In genomic region chr4:43078071-43078718, GRCm38 (mm10) we compare ENCODE assay signal across 21 mouse cellular contexts. TPM values are rescaled to one million over a fixed set of nuclear protein-coding genes. Genes with fewer than 3 reads are reported as not detected.
DNase-seq lines count a peak whose midpoint lies in the region; ATAC-seq and TF ChIP-seq lines count a peak whose summit lies in the region.
"Had no signal": no experiment of that assay in that cellular context is flagged by ENCODE, and none has a peak within 500 bp of the region (broad histone marks: within the 10 kb centered on the region; RNA-seq: fewer than 3 reads in every experiment).

No protein-coding gene starts in this region.

- H3K9ac ChIP-seq in embryonic facial prominence, embryonic 14.5 days (ENCODE audit: low read depth, low read length): no peak overlapping the region
- no peak overlapping the region for H3K9ac ChIP-seq in stomach, postnatal 0 days (ENCODE audit: low read length)
- H3K9ac ChIP-seq: embryonic facial prominence, embryonic 13.5 days; forebrain, embryonic 13.5 days; forebrain, postnatal 0 days; hindbrain, embryonic 12.5 days had no signal

- no peaks in the 10 kb centered on the region for H3K9me3 ChIP-seq in embryonic facial prominence, embryonic 14.5 days (ENCODE audit: control insufficient read depth, low read length)
- no peaks in the 10 kb centered on the region for H3K9me3 ChIP-seq in embryonic facial prominence, embryonic 10.5 days
- H3K9me3 ChIP-seq in stomach, postnatal 0 days (ENCODE audit: control insufficient read depth, low read length): no peaks in the 10 kb centered on the region
- H3K9me3 ChIP-seq: embryonic facial prominence, embryonic 13.5 days; forebrain, embryonic 13.5 days; heart, embryonic 10.5 days; hindbrain, embryonic 12.5 days had no signal

- 43% methylated on average over 7 of the region's 7 CpGs for WGBS in embryonic facial prominence, embryonic 14.5 days
- WGBS in embryonic facial prominence, embryonic 10.5 days: 73% methylated on average over 7 of the region's 7 CpGs
- 39% methylated on average over 7 of the region's 7 CpGs for WGBS in kidney, adult 2 months
- 42% methylated on average over 7 of the region's 7 CpGs for WGBS in stomach, postnatal 0 days

- no peaks in the 10 kb centered on the region for H3K27me3 ChIP-seq in embryonic facial prominence, embryonic 14.5 days (replicated peaks; ENCODE audit: control insufficient read depth, insufficient read depth, low read length)
- no peaks in the 10 kb centered on the region for H3K27me3 ChIP-seq in embryonic facial prominence, embryonic 10.5 days (replicated peaks; ENCODE audit: low read depth, poor library complexity, severe bottlenecking)
- no peaks in the 10 kb centered on the region for H3K27me3 ChIP-seq in kidney, adult 2 months (replicated peaks; ENCODE audit: control insufficient read depth, insufficient read depth, low read length)
- H3K27me3 ChIP-seq in stomach, postnatal 0 days (ENCODE audit: control insufficient read depth, insufficient read depth, low read length): no peaks in the 10 kb centered on the region
- H3K27me3 ChIP-seq: embryonic facial prominence, embryonic 13.5 days; forebrain, embryonic 13.5 days; hindbrain, embryonic 12.5 days had no signal

- no peaks in the 10 kb centered on the region for H3K36me3 ChIP-seq in embryonic facial prominence, embryonic 14.5 days (ENCODE audit: control insufficient read depth, insufficient read depth, low read length)
- H3K36me3 ChIP-seq in embryonic facial prominence, embryonic 10.5 days (replicated peaks): no peaks in the 10 kb centered on the region
- H3K36me3 ChIP-seq in kidney, adult 2 months (ENCODE audit: control insufficient read depth, insufficient read depth, low read length): no peaks in the 10 kb centered on the region
- no peaks in the 10 kb centered on the region for H3K36me3 ChIP-seq in stomach, postnatal 0 days (ENCODE audit: control insufficient read depth, insufficient read depth, low read length)
- H3K36me3 ChIP-seq: embryonic facial prominence, embryonic 13.5 days; heart, embryonic 10.5 days; hindbrain, embryonic 12.5 days had no signal

- no peaks in the 10 kb centered on the region; the same call in 1 of the 2 replicates for H3K4me1 ChIP-seq in embryonic facial prominence, embryonic 14.5 days (ENCODE audit: control insufficient read depth, insufficient read depth, low read length)
- no peaks in the 10 kb centered on the region for H3K4me1 ChIP-seq in embryonic facial prominence, embryonic 10.5 days
- H3K4me1 ChIP-seq in kidney, adult 2 months (ENCODE audit: control insufficient read depth, insufficient read depth, low read length): no peaks in the 10 kb centered on the region
- H3K4me1 ChIP-seq in stomach, postnatal 0 days (replicated peaks; ENCODE audit: control insufficient read depth, insufficient read depth): no peaks in the 10 kb centered on the region
- H3K4me1 ChIP-seq: forebrain, embryonic 13.5 days; heart, embryonic 10.5 days; hindbrain, embryonic 12.5 days had no signal

- no peak overlapping the region for H3K4me3 ChIP-seq in embryonic facial prominence, embryonic 14.5 days (ENCODE audit: low read depth, low read length)
- H3K4me3 ChIP-seq in embryonic facial prominence, embryonic 10.5 days: no peak overlapping the region
- no peak overlapping the region for H3K4me3 ChIP-seq in kidney, adult 2 months (ENCODE audit: insufficient read depth, low read depth, low read length)
- no peak overlapping the region for H3K4me3 ChIP-seq in stomach, postnatal 0 days (ENCODE audit: low read depth, low read length)
- H3K4me3 ChIP-seq: embryonic facial prominence, embryonic 13.5 days; forebrain, embryonic 13.5 days; heart, embryonic 10.5 days; hindbrain, embryonic 12.5 days had no signal

- H3K4me2 ChIP-seq in embryonic facial prominence, embryonic 14.5 days (ENCODE audit: low read depth, low read length): no peak overlapping the region
- H3K4me2 ChIP-seq in stomach, postnatal 0 days (replicated peaks; ENCODE audit: low read depth): no peak overlapping the region
- H3K4me2 ChIP-seq: embryonic facial prominence, embryonic 13.5 days; forebrain, embryonic 13.5 days; hindbrain, embryonic 12.5 days had no signal

- peak; percentile 48 for DNase-seq in embryonic facial prominence, embryonic 14.5 days (ENCODE audit: low spot score)
- no peak for DNase-seq in embryonic facial prominence, embryonic 10.5 days (ENCODE audit: low spot score)
- DNase-seq in kidney, adult 2 months: peak; percentile 7
- no peak for DNase-seq in kidney, postnatal 14 days
- DNase-seq in kidney, postnatal 25 days: peak; percentile 25 to 35
- DNase-seq in kidney, adult 18-20 months: no peak
- DNase-seq in adipocyte (ENCODE audit: low spot score): peak; percentile 20
- no peak for DNase-seq in stomach, postnatal 0 days (ENCODE audit: low spot score)
- DNase-seq: adrenal gland, postnatal 14 days; cerebellum, adult 9-10 months; cerebellum, postnatal 25 days; forebrain, postnatal 0 days; heart, postnatal 10 days; heart, postnatal 4 days had no signal

- ATAC-seq in embryonic facial prominence, embryonic 14.5 days (ENCODE audit: low read depth): no peak
- ATAC-seq in stomach, postnatal 0 days (ENCODE audit: low FRiP score, low TSS enrichment): no peak
- ATAC-seq: forebrain, embryonic 13.5 days; forebrain, postnatal 0 days; hindbrain, embryonic 16.5 days; inflammation-experienced regulatory T-cells, adult 6 months; intestine, postnatal 0 days had no signal

- H3K27ac ChIP-seq in embryonic facial prominence, embryonic 14.5 days (replicated peaks; ENCODE audit: low read depth, low read length): no peak overlapping the region
- H3K27ac ChIP-seq in embryonic facial prominence, embryonic 10.5 days (replicated peaks): no peak overlapping the region
- H3K27ac ChIP-seq in kidney, adult 2 months (ENCODE audit: insufficient read depth, low read depth, low read length): no peak overlapping the region
- H3K27ac ChIP-seq in stomach, postnatal 0 days (replicated peaks): no peak overlapping the region
- H3K27ac ChIP-seq: embryonic facial prominence, embryonic 13.5 days; forebrain, embryonic 13.5 days; heart, embryonic 10.5 days; hindbrain, embryonic 12.5 days had no signal

- no peak for TF ChIP-seq CTCF in kidney, adult 2 months (conservative IDR thresholded peaks at IDR 0.05; ENCODE audit: insufficient read depth, insufficient read length, low read depth, low read length)
- TF ChIP-seq CTCF in stomach, postnatal 0 days (IDR thresholded peaks at IDR 0.05; ENCODE audit: low read depth): no peak

- no peak for TF ChIP-seq POLR2A in kidney, adult 2 months (IDR thresholded peaks at IDR 0.05; ENCODE audit: low read depth, low read length)

- no peak for TF ChIP-seq EP300 in stomach, postnatal 0 days (optimal IDR thresholded peaks at IDR 0.05)

RNA-seq across cellular contexts. Expression of gene Unc13b, which starts 19.4 kb away (rescaled TPM):
- polyA plus RNA-seq in embryonic facial prominence, embryonic 14.5 days (2014; fragmentation: Nextera tagmentation; extraction: Ambion mirVana): 5.5 TPM in 2 replicates
- 4.8 and 6.6 TPM in 2 replicates for polyA plus RNA-seq in embryonic facial prominence, embryonic 10.5 days (2016; fragmentation: Nextera tagmentation; extraction: Ambion mirVana)
- polyA plus RNA-seq in kidney, adult 2 months (2012; rRNA removed): 5.0 and 5.5 TPM in 2 replicates
- 3.2 and 4.5 TPM in 2 replicates for polyA plus RNA-seq in stomach, postnatal 0 days (2015; fragmentation: Nextera tagmentation; extraction: Ambion mirVana)

RNA-seq across cellular contexts. Expression of gene Fam214b, which starts 32.2 kb away (rescaled TPM):
- 9.5 TPM in 2 replicates for polyA plus RNA-seq in embryonic facial prominence, embryonic 14.5 days (2014; fragmentation: Nextera tagmentation; extraction: Ambion mirVana)
- 13.1 and 14.3 TPM in 2 replicates for polyA plus RNA-seq in embryonic facial prominence, embryonic 10.5 days (2016; fragmentation: Nextera tagmentation; extraction: Ambion mirVana)
- 14.4 and 15.6 TPM in 2 replicates for polyA plus RNA-seq in kidney, adult 2 months (2012; rRNA removed)
- 9.0 and 10.0 TPM in 2 replicates for polyA plus RNA-seq in stomach, postnatal 0 days (2015; fragmentation: Nextera tagmentation; extraction: Ambion mirVana)

RNA-seq across cellular contexts. Expression of gene Stoml2, which starts 46.7 kb away (rescaled TPM):
- polyA plus RNA-seq in embryonic facial prominence, embryonic 14.5 days (2014; fragmentation: Nextera tagmentation; extraction: Ambion mirVana): 285 and 305 TPM in 2 replicates
- 467 and 485 TPM in 2 replicates for polyA plus RNA-seq in embryonic facial prominence, embryonic 10.5 days (2016; fragmentation: Nextera tagmentation; extraction: Ambion mirVana)
- polyA plus RNA-seq in kidney, adult 2 months (2012; rRNA removed): 103 and 118 TPM in 2 replicates
- 151 and 157 TPM in 2 replicates for polyA plus RNA-seq in stomach, postnatal 0 days (2015; fragmentation: Nextera tagmentation; extraction: Ambion mirVana)

RNA-seq across cellular contexts. Expression of gene Pigo, which starts 52.6 kb away (rescaled TPM):
- 16.6 and 18.8 TPM in 2 replicates for polyA plus RNA-seq in embryonic facial prominence, embryonic 14.5 days (2014; fragmentation: Nextera tagmentation; extraction: Ambion mirVana)
- polyA plus RNA-seq in embryonic facial prominence, embryonic 10.5 days (2016; fragmentation: Nextera tagmentation; extraction: Ambion mirVana): 25.8 and 27.3 TPM in 2 replicates
- polyA plus RNA-seq in kidney, adult 2 months (2012; rRNA removed): 24.6 and 28.4 TPM in 2 replicates
- polyA plus RNA-seq in stomach, postnatal 0 days (2015; fragmentation: Nextera tagmentation; extraction: Ambion mirVana): 10.3 and 11.0 TPM in 2 replicates

Comparison
In these comparisons a context has a peak if more than half of its experiments do, and no peak if none do; other contexts are left out.
1. DNase-seq: peak in embryonic facial prominence, embryonic 14.5 days (single experiment), kidney, adult 2 months (single experiment), kidney, postnatal 25 days (2 of 2) and adipocyte (single experiment); none in embryonic facial prominence, embryonic 10.5 days (single experiment), kidney, postnatal 14 days (single experiment), kidney, adult 18-20 months (single experiment) and stomach, postnatal 0 days (single experiment).